Mouse (Mus musculus): ENCODE data around the gene Cox14.
A peak's percentile ranks its signal among the peaks of the same experiment; 100 is the strongest.

Cox14 gene

DNA sequence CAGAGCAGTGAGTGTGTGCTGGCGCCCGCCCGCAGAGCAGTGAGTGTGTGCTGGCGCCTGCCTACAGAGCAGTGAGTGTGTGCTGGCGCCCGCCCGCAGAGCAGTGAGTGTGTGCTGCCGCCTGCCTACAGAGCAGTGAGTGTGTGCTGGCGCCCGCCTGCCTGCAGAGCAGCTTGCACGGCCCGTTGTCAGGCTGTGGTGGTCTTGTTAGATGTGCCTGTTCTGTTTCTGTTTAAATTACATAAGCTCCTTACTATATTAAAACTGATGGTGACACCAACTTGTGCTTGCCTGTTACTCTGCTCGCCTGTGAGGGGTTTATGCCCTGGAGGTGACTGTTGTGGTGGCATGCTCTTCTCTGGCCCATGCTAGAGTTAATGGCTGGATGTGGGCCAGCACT, 17.2 kb upstream of the Cox14 start:
- no peak for DNase-seq (ENCODE audit: inconsistent ontology term)

DNA sequence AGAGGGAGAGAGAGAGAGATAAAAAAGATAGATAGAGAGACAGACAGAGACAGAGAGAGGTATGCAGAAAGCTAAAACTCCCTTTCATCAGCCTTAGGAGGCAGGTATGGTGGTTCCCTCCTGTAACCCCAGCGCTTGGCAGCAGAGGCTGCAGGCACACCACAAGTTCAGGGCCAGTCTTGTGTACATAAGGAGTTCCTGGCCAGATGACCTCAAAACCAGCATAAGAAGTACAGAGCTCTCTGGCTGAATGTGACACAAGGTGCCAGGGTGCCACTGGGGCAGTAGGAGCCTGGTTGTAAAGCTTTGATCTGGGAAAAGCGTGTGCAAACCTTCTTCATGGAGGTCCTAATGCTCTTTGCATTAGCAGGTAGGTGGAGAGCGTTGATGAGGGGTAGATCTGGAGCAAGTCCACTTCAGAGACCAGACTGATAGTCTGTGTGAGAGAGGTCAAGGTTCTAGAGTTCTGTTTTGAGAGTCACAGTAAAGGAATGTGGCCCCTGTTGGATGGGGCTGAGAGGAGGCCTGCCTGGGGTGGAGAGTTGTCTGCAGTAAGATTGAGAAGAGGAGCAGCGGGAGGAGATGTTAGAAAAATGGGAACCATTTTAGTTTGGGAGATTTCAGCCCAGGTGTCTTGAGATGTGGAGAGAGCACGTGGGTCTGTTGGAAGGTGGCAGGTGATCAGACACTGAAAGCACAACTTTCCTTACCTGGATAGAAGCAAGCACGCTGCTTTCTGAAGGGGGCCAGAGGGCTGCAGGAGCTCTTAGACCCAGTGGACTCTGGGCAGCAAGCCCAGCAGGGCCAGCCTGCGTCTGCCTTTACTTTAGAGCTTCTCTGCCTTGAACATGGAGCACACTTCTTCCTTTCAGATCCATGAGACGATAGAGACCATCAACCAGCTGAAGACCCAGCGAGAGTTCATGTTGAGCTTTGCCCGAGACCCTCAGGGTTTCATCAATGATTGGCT, 14.9 kb upstream of the Cox14 start:
- DNase-seq (ENCODE audit: inconsistent ontology term): no peak

DNA sequence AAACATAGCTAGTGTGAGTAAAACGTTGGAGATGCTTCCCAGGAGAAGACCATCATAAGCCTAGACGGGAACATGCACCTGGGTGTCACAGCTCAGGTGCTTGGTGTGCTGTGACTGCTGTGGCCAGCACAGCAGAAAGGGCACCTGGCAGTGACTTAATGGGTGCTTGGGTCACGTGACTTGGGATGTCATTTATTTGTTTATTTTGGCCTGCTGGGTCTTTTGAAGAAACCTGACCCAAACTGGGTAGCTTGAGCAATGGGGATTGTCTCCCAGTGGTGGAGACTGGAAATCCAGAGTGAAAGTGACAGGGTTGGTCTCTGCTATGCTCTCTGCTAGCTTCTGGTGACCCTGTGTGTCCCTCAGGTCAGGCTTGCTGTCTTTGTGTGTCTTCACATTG, 13.9 kb upstream of the Cox14 start:
- no peak for DNase-seq (ENCODE audit: inconsistent ontology term)

DNA sequence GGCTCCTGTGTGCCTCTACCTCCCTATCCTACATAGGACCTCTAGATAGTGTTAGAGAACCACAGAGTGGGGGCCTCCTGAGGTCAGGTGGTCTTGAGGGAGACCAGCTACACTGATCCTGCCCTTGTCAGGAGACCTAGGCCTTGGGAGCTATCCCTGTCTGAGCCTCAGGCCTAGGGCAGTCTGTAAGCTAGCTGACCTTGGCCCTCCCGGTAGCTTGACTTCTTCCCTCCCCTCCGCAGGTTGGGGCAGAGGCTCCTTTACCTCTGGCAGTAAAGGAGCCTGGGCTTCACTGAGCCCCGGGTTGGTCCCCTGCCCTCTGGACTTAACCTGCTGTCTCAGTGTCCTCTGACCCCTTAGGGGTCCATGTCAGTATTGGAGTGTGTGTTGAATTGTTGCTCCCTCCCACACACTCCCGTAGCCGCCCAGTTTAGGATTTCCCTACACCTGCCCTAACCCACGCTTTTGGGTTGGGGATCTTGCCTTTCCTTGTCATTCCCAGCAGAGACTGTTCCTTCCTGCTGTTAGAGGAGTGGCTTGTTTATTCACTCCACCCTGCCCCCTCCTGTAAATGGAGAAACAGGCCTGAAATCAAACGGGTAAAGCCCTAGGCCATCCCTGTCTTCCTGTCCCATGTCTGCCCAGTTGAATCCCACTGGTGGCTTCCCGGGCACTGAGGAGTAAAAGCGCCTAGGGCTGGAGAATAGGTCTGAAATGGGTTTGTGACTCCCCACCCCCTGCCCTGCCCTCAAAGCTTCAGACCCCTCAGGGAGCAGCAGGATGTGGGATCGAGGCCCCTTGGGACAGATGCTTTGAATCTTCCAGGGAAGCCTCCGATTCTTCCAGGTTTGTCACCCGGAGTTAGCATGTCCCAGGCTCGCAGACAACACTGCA, 12.5 kb upstream of the Cox14 start:
- no peak for DNase-seq (ENCODE audit: inconsistent ontology term)

GRCm38 (mm10) chr15:99713569-99713968, 11.8 kb upstream of the Cox14 start:
- no peak for DNase-seq (ENCODE audit: inconsistent ontology term)

DNA sequence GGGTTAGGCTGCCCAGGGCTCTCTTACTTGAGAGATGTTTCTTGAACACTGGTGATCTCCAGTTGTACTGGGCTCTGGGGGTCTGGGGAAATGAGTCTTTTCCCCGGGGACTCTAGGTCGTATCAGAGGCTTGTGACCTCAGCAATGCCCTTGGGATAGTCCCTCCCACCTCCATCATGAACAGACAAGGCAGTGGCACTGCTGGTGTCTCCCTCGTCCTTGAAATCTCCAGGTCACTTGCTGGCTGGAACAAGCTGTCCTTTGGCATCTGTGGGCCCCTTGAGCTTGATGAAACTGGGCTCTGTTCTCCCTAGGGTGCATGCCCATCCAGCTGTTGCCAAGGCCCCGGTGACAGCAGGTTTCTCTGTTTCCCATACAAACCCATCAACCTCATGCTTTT, 11.2 kb upstream of the Cox14 start:
- DNase-seq (ENCODE audit: inconsistent ontology term): no peak

DNA sequence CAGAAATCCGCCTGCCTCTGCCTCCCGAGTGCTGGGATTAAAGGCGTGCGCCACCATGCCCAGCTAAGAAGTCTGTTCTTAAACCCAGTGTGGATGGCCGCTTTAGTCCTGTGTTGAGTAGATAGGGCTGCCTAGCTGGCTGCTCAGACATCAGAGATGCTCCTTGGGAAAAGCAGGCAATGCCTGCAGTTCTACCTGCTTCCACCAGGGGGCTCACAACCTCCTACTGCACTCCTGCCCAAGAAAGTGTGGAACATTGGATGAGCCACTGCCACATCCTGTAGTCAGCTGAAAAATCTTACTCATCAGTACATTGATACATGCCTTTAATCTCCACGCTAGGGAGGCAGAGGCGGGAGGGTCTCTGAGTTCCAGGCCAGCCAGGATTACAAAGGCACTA, 10.6 kb upstream of the Cox14 start:
- DNase-seq (ENCODE audit: inconsistent ontology term): no peak

- peak; percentile 91 for DNase-seq (ENCODE audit: inconsistent ontology term)
These were observed 10.0 kb upstream of the Cox14 start for GRCm38 (mm10) chr15:99715361-99715865.

DNA sequence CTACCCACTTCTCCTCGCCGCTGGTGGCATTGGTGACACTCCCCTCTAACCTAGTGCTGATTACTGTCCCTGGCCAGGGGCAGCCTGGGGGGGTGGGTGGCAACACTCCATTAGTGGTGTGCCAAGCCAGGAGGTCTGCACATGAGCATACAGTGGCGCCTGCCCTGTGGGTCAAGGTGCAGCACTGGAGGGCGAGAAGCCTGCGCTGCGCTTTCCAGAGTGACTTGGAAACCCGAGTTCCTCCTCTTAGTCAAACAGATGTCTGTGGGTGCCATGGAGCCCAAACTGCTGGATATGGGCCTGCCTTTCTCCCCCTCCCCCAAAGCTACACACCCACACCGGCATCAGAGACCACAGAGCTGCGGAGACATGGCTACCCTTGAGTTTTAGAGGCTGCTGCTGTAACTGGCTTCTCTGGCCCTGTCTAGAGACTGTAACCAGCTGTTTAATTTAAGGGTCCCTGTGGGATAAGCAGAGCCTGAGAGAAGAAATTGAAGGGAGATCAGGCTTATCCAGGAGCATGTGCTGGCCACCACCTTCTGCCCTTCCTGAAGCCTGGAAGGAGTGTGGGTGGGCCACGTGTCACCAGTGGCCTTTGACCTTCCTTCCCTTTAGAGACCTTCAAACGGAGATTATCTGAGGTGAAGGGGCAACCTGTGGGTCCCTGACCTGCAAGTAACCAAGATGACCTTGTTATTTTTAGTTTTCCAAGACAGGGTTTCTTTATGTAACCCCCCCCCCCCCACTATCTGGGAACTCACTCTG, 9.3 kb upstream of the Cox14 start:
- no peak for DNase-seq (ENCODE audit: inconsistent ontology term)

DNA sequence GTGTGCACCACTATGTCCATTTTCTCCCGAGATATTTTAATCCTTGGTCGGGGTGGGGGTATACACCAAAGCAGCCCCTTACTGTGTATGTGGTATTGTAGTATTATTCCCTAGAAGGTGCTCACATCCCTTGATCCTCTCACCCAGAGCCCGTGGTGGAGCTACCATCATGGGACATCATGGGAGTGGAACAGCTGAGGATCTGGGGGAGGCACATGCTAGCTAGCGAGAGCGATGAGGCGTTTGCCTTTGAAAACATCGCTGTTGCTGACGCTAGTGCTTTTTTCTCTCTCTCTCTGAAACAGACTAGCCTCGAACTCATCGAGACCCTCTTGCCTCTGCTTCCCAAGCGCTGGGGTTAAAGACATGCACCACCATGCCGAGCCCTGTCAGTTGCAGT, 8.6 kb upstream of the Cox14 start:
- no peak for DNase-seq (ENCODE audit: inconsistent ontology term)

- peak; percentile 50 for DNase-seq (ENCODE audit: inconsistent ontology term)
These were observed 7.8 kb upstream of the Cox14 start, which contains the start of gene Gpd1 for GRCm38 (mm10) chr15:99717386-99718334. Gene Gpd1 (plus strand): TSS chr15:99717515.

DNA sequence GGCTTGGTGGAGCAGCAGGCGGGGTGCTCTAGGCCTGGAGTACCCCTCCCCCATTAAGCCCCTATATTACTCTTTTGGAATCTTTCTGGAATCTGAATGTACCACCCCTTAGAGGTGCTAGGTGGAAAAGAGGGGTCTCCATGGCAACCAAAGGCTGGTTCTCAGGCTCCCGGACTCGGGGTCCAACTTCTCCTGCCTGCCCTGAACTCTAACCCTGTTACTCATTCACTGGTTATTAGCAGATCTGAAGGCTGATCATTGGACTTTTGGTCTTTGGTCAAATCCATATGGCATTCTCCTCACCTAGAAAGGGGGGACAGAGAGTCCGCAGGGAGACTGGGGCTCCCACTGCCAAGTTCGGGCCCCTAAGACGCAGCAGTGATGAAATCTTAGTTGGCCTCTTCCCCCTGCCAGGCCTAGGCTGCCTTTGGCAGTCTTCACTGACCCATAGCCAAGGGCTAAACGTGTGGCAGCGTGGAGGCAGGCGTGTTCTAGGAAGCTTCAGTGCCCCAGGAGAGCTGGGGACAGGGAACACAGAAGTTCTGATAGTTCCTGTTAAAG, 6.9 kb upstream of the Cox14 start:
- DNase-seq (ENCODE audit: inconsistent ontology term): no peak

GRCm38 (mm10) chr15:99719865-99720264, 5.6 kb upstream of the Cox14 start:
- no peak for DNase-seq (ENCODE audit: inconsistent ontology term)

GRCm38 (mm10) chr15:99721921-99722743, 3.3 kb upstream of the Cox14 start:
- no peak for DNase-seq (ENCODE audit: inconsistent ontology term)

GRCm38 (mm10) chr15:99723120-99723514, 2.3 kb upstream of the Cox14 start:
- DNase-seq (ENCODE audit: inconsistent ontology term): no peak

DNA sequence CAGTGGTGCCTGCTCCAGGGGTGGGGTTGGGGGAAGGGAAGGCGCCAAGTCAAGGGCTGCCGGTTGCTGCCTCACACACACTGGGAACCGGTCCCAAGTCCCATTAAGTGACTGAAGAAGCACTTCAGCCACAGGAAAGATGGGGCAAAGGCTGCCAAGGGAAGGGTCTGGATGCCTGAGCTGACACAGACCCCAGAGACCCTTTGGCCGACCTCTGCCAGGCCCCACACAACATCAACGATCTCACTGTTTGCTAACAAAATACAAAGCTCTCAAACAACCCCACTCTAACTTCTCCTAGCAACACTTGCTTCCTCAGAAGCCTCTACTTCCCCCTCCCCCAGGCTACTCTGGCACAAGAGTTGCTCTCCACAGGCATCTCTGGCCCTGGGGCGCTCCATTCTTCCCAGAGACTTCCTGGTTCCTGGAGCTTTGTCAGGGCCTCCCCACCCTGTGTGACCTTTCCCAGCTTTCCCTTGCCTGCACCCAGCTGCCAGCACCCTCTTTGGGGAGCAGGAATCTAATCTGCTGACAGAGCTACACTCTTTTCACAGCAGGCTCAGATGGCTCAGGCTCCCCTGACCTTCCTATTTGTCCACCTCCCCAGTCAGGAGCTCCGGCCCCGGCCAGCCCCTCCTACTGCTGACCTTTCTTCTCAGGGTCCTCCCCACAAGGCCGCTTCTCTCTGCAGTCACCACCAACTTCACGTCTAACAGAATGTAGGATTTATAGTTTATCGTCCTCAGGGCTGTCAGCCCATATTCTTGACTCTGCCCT, 1.7 kb upstream of the Cox14 start:
- peak; percentile 80 for DNase-seq (ENCODE audit: inconsistent ontology term)

- peak; percentile 81 for DNase-seq (ENCODE audit: inconsistent ontology term)
These were observed 961 bp upstream of the Cox14 start for GRCm38 (mm10) chr15:99724292-99725021.

GRCm38 (mm10) chr15:99726549-99726948, 1.1 kb downstream of the Cox14 start:
- DNase-seq (ENCODE audit: inconsistent ontology term): no peak
